Mouse (Mus musculus) ZHBTc4 (cell line): ENCODE measurements around the gene Slc16a2.

Experiments
- DNase-seq: peaks from one replicate; pipeline ENCODE4 v3.0.0-alpha.2; 2011; ENCODE audit warnings: low read depth, low spot score

The Slc16a2 gene

GRCm38 (mm10) chrX:103821832-103822196, at the start of gene Slc16a2:
Gene Slc16a2, minus strand, starts transcription at chrX:103821983.
- DNase-seq: no peak

DNA sequence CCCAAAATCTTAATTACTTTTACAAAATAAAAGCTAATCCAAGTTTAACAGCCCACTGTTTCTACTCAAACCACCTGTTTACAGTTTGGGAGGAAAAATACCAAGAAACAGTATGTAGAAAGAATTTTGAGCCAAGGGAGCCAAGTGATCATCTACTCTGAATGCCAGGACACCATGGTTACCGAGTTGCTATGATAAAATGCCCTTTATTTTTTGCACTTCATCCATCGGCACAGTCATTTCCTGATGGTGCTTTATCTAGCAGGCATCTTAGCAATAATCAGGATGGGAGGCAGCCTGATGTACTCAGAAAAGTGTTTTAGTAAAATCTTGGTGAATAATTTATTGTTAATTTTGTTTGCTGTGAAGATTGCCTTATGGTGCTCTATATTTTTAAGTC, 41.7 kb upstream of the Slc16a2 start:
- no peak for DNase-seq

DNA sequence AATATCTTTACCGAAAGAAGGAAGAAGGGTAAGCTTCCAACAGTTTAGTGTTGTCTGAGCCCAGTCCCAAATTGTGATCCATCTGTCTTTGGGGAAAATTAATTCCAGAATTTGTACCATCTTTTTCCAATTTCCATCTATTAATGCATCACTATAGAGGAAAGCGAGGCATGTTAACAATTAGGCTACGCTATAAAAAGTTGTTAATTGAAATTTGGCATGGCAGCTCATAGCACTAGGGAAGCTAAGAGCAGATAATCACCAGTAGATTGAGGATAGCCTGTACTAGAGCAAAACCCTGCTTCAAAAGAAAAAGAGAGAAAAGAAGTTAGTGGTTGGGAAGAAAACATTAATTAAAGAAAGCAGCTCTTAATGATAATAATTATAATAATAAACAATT, 41.1 kb upstream of the Slc16a2 start:
- DNase-seq: no peak

DNA sequence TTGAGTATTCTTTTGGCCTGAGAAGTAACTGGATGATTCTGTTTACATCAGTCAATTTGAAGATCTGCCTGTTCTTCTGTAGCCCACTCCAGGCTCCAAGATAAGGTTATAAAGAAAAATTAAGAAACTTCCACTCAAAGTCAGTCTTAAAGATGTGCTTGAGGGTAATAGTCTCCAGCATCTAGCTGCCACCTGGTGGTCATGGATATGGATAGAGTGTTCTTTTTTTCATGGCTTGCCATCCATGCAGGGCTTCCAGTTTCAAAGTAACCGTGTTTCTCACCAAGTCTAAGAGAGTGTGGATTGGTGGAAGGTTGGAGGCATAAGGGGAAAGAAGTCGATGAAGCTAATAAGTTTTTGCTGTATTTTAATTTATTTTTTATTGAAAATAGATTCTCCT, 23.5 kb upstream of the Slc16a2 start:
- no peak for DNase-seq

DNA sequence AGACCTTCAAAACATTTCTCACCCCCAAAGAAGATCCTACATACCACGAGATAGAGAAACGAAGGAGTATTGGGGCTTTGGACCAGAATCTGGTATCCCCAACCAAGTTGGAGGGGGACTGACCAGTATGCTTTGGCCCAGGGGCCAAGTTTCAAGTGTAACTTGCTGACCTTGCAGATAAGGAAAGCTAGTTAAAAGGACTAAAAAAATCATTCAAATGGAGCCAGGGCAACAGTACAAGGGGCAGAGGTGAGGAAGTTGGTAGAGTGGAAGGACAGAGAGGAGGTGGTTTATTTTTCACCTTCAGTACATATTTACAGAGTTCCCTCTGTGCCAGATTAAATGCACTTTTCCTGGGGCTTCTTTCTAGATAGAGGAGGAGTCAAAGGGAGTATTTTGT, 7.1 kb upstream of the Slc16a2 start:
- DNase-seq: no peak

DNA sequence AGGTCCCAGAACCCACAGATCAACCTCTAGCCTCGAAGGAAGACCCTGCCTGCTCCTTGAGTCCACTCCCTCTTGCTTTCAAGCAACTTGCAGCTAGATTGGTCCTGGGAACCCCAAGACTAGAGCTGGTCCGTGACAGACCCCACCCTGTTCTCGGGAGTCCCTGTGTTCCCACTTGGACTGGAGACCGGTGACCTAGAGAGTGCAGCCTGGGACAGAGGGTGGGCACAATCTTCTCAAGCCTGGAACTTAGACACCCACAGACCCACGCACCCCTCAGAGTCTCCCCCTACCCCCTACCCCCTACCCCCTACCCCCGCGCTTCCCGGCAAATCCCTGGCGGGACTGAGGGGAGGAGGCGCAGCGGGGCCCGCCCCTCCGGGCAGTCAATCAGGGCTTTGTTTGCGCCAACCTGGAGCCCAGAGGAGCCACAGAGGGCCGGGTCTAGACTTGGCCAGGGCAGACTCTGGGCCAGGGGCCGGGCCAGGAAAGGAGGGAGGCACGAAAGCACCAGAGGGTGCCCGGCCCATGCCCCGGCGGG, 558 bp upstream of the Slc16a2 start:
- DNase-seq: peak; percentile 12

- peak; percentile 43 for DNase-seq
These were observed 470 bp downstream of the Slc16a2 start for GRCm38 (mm10) chrX:103821195-103821831.

DNA sequence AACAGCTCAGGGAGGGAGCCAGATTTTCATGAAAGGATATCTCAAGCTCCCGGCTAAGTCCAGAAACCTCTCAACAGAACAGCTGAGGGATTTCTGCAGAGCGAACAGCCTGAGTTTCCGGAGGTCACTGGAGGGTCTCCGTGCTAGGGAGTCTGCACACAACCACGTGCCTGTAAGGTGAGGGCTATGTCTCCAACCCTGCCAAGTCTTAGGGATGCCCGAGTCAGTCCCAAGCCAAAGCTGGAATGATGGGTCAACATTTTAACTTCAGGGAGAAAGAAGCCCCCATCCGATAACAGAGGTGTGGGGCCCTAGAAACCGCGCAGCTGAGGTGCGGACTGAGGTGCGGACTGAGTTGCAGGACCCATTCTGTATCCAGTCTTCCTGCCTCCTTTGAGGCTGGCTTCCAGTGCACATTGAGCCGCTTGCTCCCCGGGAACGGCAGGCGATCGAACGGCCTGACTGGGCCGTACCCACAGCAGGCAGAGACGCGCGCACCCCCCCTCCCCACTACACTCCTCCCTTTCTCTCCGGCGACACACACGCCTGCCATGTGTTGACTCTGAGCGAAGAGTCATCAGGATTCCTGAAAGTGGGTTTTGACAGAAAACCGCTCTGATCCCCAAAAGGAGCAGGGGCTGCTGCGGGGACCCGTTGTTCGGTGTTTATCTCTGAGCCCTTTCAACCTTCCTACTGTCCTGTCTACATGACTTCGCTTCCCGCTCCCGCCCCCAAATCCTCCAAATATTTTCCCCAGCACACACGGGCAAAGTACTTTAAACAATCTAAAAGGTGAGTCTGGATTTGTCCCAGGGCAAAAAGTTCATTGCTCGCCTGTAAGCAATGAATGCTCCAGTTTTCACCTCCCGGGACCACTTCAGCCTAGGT, 1.2 kb downstream of the Slc16a2 start:
- peak; percentile 12 for DNase-seq

DNA sequence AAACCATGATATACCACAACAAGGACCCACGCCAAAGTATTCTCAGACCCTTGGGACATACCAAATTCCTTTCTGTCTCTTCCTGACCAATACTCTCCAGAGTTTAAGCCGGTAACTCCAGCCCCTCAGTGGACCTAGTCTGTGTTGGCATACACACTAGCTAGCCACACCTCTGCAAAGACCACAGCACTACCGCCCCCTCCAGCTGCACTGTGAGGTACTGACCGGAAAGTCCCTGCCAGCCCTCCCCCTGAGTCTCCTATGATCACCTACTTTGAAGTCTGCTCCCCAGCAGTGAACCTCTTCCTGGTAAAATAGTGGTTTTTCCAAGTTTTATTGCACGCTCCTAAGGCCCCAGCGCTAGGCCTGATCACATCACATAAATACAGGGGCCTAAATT, 2.5 kb downstream of the Slc16a2 start:
- DNase-seq: no peak

- no peak for DNase-seq
These were observed 9.1 kb downstream of the Slc16a2 start for GRCm38 (mm10) chrX:103812690-103813089.

DNA sequence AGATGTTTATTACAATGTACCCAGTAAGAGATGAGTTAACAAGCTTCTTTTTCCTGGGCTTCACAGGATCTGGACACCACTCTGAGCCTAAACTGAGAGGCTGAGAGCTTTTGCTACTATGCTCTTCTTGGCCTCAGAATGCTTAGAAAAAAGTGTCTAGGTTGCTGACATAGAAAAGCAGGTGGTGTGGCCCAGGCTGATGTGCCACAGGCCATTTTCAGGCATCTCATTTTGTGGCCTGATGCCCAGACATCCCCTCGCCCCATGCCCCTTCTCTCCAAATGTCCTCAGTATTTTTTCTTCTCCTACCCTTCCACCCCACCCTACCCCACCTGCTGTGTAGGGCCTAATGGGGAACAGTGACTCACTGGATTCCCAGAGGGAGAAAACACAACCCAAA, 11.3 kb downstream of the Slc16a2 start:
- DNase-seq: no peak

DNA sequence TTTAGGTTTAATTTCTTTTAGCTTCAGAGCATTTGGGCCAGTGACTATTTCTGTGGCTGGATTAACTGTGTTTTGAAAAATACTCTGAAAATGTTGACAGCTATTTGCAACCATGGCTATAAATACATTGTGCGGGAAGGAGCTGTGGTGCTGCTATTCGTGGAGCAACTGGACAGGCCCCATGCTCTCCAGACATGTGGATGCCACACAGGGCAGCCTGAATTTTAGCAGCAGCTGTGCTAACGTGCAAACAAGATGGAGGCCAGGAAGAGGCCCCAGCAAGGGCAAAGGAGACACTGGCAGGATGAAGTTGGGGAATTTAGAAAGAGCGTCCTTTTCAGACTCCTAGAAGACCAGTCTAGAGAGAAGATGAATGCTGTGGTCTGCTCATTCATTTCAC, 15.4 kb downstream of the Slc16a2 start:
- DNase-seq: no peak

- DNase-seq: no peak
These were observed 24.8 kb downstream of the Slc16a2 start for GRCm38 (mm10) chrX:103796961-103797360.

DNA sequence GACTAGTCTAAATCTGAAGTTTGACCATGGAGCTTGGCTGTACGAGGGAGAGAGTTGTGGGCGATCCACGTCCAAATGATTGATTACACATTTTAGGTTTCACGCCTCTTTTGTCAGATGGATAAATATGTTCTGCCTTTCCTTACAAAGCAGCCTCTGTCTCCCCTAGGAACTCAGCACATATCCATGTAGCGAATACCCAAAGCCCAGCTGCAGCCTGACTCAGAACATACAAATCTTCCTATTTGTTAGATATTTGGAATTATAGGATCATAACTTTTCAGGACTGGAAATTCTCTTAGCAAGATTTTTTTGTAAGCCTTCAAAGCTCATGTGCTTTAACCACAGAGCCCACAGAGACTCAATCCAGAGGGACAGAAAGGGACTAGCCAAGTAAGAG, 26.3 kb downstream of the Slc16a2 start:
- no peak for DNase-seq

GRCm38 (mm10) chrX:103791329-103791728, 30.5 kb downstream of the Slc16a2 start:
- DNase-seq: no peak

GRCm38 (mm10) chrX:103785681-103786080, 36.1 kb downstream of the Slc16a2 start:
- no peak for DNase-seq

DNA sequence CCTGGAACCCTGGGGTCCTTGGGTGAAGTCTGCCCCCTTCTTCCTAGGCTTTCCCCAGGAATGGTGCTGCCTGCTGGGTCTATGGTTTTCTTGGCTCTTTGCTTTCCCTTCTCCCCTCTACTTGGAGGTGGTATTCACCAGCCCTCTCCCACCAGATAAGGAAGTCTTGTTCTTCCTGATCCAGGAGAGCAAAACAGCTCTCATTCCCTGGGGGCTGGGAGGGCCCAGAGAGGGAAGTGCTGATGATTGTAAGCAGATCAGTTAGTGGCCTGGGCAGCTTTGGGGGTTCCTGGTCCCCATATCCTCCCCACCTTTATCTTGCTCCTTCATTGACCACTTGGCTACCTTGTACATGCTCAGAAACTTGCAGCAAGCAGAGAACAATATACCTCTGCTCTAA, 45.4 kb downstream of the Slc16a2 start:
- DNase-seq: no peak

GRCm38 (mm10) chrX:103746197-103746596, 75.6 kb downstream of the Slc16a2 start:
- no peak for DNase-seq

DNA sequence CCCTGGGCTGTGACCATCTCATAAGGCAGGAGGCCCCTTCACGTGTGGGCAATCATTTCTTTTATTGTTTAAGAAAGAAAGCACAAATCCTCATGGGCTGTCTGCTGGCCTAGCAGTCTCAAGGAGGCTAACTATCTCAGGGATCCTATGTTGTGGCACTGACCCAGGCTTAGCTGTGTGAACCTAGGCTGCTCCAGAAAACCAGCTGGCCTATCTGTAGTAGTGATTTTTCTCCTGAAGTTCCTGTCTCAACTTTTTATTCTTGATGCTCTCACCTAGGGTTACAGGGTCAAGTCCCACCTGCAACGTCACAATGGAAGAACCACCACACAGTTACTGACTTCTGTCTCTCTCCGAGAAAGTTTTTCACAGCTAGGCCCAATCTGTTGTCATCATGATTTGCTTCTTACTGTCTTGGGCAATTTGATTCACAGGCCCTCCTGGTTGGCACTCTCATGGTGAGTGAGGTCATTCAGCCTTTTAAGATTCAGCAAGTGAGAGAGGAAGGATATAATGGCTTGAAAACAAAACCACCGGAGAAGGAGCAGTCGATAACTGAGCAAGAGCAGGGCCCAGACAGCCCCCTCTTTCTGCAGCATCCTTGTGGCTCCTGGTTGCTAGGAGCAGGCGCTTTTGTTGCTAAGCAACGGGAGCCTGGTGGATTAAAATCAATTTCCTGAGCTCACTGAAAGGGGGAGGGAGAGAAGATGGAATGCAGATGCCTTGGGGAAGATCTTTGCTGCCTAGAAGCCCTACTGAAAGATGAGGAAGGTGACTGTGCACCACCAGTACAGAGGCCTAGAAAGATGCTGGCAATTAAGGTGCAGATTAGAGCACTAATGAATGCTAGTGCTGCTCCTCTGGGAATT, 77.4 kb downstream of the Slc16a2 start:
- peak; percentile 1 for DNase-seq

DNA sequence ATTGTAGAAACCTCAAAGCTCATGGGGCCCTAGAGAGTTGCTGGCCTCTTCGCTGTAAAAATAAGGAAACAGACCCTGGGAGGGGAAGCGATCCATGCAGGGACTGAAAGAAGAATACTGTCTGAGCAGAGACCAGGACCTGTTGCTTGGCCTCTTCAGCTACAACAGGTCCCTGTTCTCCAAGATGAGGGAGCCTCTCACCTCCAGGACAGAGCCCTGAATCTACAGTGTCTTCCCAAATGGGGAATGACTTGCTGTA, 79.8 kb downstream of the Slc16a2 start:
- no peak for DNase-seq

- DNase-seq: no peak
These were observed 80.3 kb downstream of the Slc16a2 start for GRCm38 (mm10) chrX:103741215-103742056.
